Mouse (Mus musculus) intestine, postnatal 0 days (tissue): ENCODE results near the gene Srsf9. TPM values are rescaled to one million over a fixed set of nuclear protein-coding genes. Genes with fewer than 3 reads are reported as not detected.

Experiments
- ATAC-seq: fragments of 200-750 bp; cut with Nextera tagmentation; 2 replicates; pipeline ENCODE4 v1.8.0; 2017; ENCODE audit warnings: mild to moderate bottlenecking, moderate TSS enrichment, moderate library complexity
- H3K27ac ChIP-seq: fragments of 300-500 bp; sonication (generic); 2 replicates; pipeline ENCODE4 v1.5.1; 2014; ENCODE audit warnings: mild to moderate bottlenecking, low read depth, low read length, moderate library complexity
- H3K27me3 ChIP-seq: fragments of 300-500 bp; sonication (generic); replicated peaks from 2 replicates; pipeline ENCODE4 v1.6.1; 2014; ENCODE audit warnings: low read length, mixed read lengths; ENCODE audit not compliant: control insufficient read depth, insufficient read depth
- H3K36me3 ChIP-seq: fragments of 300-500 bp; sonication (generic); 2 replicates; pipeline ENCODE4 v1.6.1; 2014; ENCODE audit warnings: mild to moderate bottlenecking, moderate library complexity; ENCODE audit not compliant: control insufficient read depth, insufficient read depth
- H3K4me1 ChIP-seq: fragments of 300-500 bp; sonication (generic); replicated peaks from 2 replicates; pipeline ENCODE4 v1.6.1; 2014; ENCODE audit warnings: antibody characterized with exemption, low read length, mixed read lengths; ENCODE audit not compliant: control insufficient read depth, insufficient read depth
- H3K4me2 ChIP-seq: fragments of 300-500 bp; sonication (generic); replicated peaks from 2 replicates; pipeline ENCODE4 v1.6.1; 2014; ENCODE audit warnings: low read depth, mild to moderate bottlenecking, moderate library complexity
- H3K4me3 ChIP-seq: fragments of 300-500 bp; sonication (generic); 2 replicates; pipeline ENCODE4 v1.5.1; 2014; ENCODE audit warnings: low read depth, low read length
- H3K9ac ChIP-seq: fragments of 300-500 bp; sonication (generic); 2 replicates; pipeline ENCODE4 v1.6.1; 2014; ENCODE audit warnings: mild to moderate bottlenecking, low read depth, low read length
- H3K9me3 ChIP-seq: fragments of 300-500 bp; sonication (generic); 2 replicates; pipeline ENCODE4 v1.6.1; 2016; ENCODE audit warnings: mixed run types; ENCODE audit not compliant: control insufficient read depth
- CTCF ChIP-seq: sonication (generic); IDR thresholded peaks from 2 replicates; pipeline ENCODE4 v1.5.1; 2016; ENCODE audit warnings: low read depth, mild to moderate bottlenecking, control low read depth, antibody characterized with exemption, moderate library complexity
- WGBS: fragments of 180-500 bp; shearing (Covaris S2); extraction: QIAGEN DNeasy Blood & Tissue Kit; methylation state at CpG from one replicate; pipeline ENCODE4 v1.1.7; 2014; 5-methylcytosine and 5-hydroxymethylcytosine counted together
- polyA plus RNA-seq: library from polyadenylated mRNA; unstranded; fragments of >200 nt; fragmentation: Nextera tagmentation; extraction: Ambion mirVana; gene quantifications from 2 replicates; pipeline ENCODE4 v1.2.1, GENCODE M21; 2015

Srsf9 gene
- polyA plus RNA-seq, 1 experiment from 2014 or later, result 105 TPM

DNA sequence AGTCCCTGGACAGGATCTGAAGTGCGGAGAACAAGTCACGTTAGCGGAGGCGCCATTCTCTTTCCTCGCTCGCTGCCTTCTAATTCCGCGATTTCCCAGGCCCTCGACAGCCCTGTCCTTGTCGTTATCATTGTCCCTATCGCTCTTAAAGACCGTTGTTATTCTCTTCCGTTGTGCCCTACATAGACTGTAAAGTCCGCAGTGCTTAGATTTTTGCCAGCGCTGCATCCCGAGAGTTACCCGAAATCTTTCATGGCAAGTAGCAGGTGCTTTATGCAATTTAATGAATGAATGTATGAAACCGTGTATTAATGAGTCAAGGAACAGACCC, 22.2 kb downstream of the Srsf9 start:
- peak overlapping the region; percentile 85; the same call in 1 of the 2 replicates for H3K9ac ChIP-seq
- ATAC-seq, result peak; percentile 12; the same call in 1 of the 2 replicates
- H3K4me2 ChIP-seq, result peak overlapping the region; percentile 83
- H3K27ac ChIP-seq, result 0 out of 2 replicates have a peak overlapping the region, but pooled peaks have one; percentile 22
- H3K4me3 ChIP-seq, result peak overlapping the region; percentile 91
- H3K27me3 ChIP-seq, result no peaks in the 10 kb centered on the region
- no peaks in the 10 kb centered on the region for H3K9me3 ChIP-seq
- H3K36me3 ChIP-seq, result peaks cover 24% of the 10 kb centered on the region
- WGBS, result under 1% methylated on average over 18 of the region's 18 CpGs
- TF ChIP-seq CTCF, result no peak
- no peaks in the 10 kb centered on the region for H3K4me1 ChIP-seq

DNA sequence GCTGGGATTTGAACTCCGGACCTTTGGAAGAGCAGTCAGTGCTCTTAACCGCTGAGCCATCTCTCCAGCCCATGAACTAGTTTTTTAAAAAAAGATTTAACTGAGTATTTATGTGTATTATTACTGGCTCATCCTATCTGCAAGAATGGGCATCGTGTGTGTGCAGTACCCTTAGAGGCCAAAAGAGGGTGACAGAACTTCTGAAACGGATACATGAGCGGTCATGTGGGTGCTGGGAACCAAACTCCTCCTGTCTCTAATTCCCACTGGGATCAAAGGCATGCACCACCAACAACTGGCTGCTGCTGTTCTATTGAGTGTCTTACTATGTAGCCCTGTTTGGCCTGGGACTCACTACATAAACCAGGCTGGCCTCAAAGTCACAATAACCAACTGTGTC, 24.4 kb downstream of the Srsf9 start:
- TF ChIP-seq CTCF, result peak; percentile 22; the same call in 1 of the 2 replicates
- Histone ChIP-seq H3K4me1 (no peaks in the 10 kb centered on the region), H3K27me3 (no peaks in the 10 kb centered on the region), H3K4me3 (no peak overlapping the region), H3K9ac (no peak overlapping the region), H3K4me2 (no peak overlapping the region), H3K9me3 (no peaks in the 10 kb centered on the region), H3K36me3 (peaks cover 3% of the 10 kb centered on the region), H3K27ac (no peak overlapping the region)
- ATAC-seq, result no peak
- 78% methylated on average over 5 of the region's 5 CpGs for WGBS

DNA sequence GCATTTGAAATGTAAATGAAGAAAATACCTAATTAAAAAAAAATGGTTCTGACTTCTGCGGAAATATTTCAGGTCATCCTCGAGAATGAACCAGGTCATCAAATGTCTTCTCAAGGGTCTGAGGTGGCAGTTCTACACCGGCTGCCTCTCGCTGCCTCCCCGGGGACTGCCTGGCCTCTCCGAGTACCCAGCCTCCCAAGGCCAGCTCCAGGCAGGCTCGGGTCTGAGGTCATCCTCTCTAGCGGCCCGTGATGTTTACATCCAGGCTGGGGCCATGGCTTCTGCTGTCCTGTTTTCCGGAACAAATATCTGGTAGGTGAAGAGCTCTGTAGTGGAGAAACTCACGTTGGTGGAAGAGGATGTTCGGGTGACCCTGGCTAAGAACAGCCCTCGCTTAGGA, 28.1 kb downstream of the Srsf9 start:
- no peak for TF ChIP-seq CTCF
- 45% methylated on average over 13 of the region's 13 CpGs for WGBS
- no peak for ATAC-seq

DNA sequence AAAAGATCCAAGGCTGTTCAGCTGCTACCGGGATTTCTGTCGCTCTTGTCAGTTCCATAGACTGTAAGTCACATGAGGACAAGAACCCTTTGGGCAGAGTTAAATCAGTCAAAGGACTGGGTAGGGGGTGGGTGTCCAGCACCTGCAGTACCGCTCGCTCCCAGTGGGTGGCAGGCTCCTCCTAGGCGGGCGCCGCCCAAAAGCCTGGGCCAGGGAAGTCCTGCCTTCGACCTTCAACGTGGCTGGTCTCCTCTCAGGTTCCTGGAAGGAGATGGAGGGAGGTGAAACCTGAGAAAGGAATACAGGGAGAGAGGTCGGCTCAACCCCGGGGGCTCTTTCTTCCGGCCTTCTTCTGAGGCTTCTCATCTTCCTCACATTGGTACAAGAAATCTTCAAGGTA, 31.9 kb downstream of the Srsf9 start:
- TF ChIP-seq CTCF, result peak; percentile 95

More for the DNA sequence above, 28.1 kb downstream of the Srsf9 start:
- Histone ChIP-seq H3K27ac (no peak overlapping the region), H3K4me2 (no peak overlapping the region), H3K27me3 (no peaks in the 10 kb centered on the region), H3K36me3 (no peaks in the 10 kb centered on the region), H3K4me3 (no peak overlapping the region), H3K9ac (no peak overlapping the region), H3K4me1 (no peaks in the 10 kb centered on the region), H3K9me3 (no peaks in the 10 kb centered on the region)

GRCm38 (mm10) chr5:115359438-115359837, 32.5 kb downstream of the Srsf9 start:
- Histone ChIP-seq H3K27ac (no peak overlapping the region), H3K27me3 (no peaks in the 10 kb centered on the region; the same call in 1 of the 2 replicates), H3K4me2 (no peak overlapping the region), H3K4me3 (no peak overlapping the region), H3K9me3 (no peaks in the 10 kb centered on the region), H3K4me1 (no peaks in the 10 kb centered on the region), H3K36me3 (no peaks in the 10 kb centered on the region), H3K9ac (no peak overlapping the region)
- no peak for ATAC-seq
- no peak for TF ChIP-seq CTCF
- WGBS, result 80% methylated on average over 8 of the region's 8 CpGs

More for the DNA sequence above, 31.9 kb downstream of the Srsf9 start:
- Histone ChIP-seq H3K27me3 (no peaks in the 10 kb centered on the region; the same call in 1 of the 2 replicates), H3K36me3 (no peaks in the 10 kb centered on the region), H3K9ac (no peak overlapping the region), H3K9me3 (no peaks in the 10 kb centered on the region), H3K4me1 (no peaks in the 10 kb centered on the region), H3K27ac (no peak overlapping the region), H3K4me3 (no peak overlapping the region), H3K4me2 (no peak overlapping the region)
- WGBS, result 4% methylated on average over 12 of the region's 12 CpGs
- peak; percentile 74 for ATAC-seq

GRCm38 (mm10) chr5:115359851-115360372, 32.9 kb downstream of the Srsf9 start:
- Histone ChIP-seq H3K27ac (no peak overlapping the region), H3K9ac (no peak overlapping the region), H3K9me3 (no peaks in the 10 kb centered on the region), H3K4me3 (no peak overlapping the region), H3K4me1 (no peaks in the 10 kb centered on the region), H3K27me3 (no peaks in the 10 kb centered on the region; the same call in 1 of the 2 replicates), H3K4me2 (no peak overlapping the region), H3K36me3 (no peaks in the 10 kb centered on the region)
- 37% methylated on average over 5 of the region's 5 CpGs for WGBS
- no peak for ATAC-seq
- no peak for TF ChIP-seq CTCF
